Mouse (Mus musculus): ENCODE data around the gene Ankrd13c.

- TF ChIP-seq CTCF (IDR thresholded peaks at IDR 0.05; ENCODE audit: extremely low read depth, insufficient read depth, low read length) = no peak
- TF ChIP-seq POLR2A (IDR thresholded peaks at IDR 0.05; ENCODE audit: extremely low read depth, insufficient read depth, low read length) = no peak
Observed at GRCm38 (mm10) chr3:158009762-158010320, 62.8 kb downstream of the Ankrd13c start.
